Mouse (Mus musculus): Measurements from ENCODE around the gene Ece1. TPM values are rescaled to one million over a fixed set of nuclear protein-coding genes. Genes with fewer than 3 reads are reported as not detected.

Ece1 gene
- polyA plus RNA-seq, 1 experiment from 2014 or later = 118 TPM

- Histone ChIP-seq H3K9me3 (no peaks in the 10 kb centered on the region), H3K4me3 (no peak overlapping the region), H3K4me1 (peaks cover 74% of the 10 kb centered on the region), H3K36me3 (0 out of 2 replicates have a peak, but pooled peaks cover 10% of the 10 kb centered on the region), H3K27ac (peak overlapping the region; percentile 6; the same call in 1 of the 2 replicates), H3K27me3 (ENCODE audit: insufficient read depth, poor library complexity, severe bottlenecking) (no peaks in the 10 kb centered on the region)
- WGBS = 34% methylated on average over 4 of the region's 4 CpGs
- DNase-seq (ENCODE audit: low spot score) = no peak
Measured at GRCm38 (mm10) chr4:137874826-137875225, 12.8 kb downstream of the Ece1 start.

GRCm38 (mm10) chr4:137875466-137876092 lies 13.5 kb downstream of the Ece1 start:
- Histone ChIP-seq H3K4me1 (peaks cover 70% of the 10 kb centered on the region), H3K27ac (no peak overlapping the region; the same call in 1 of the 2 replicates), H3K36me3 (0 out of 2 replicates have a peak, but pooled peaks cover 10% of the 10 kb centered on the region), H3K4me3 (no peak overlapping the region), H3K27me3 (ENCODE audit: insufficient read depth, poor library complexity, severe bottlenecking) (no peaks in the 10 kb centered on the region), H3K9me3 (no peaks in the 10 kb centered on the region)
- no peak for DNase-seq (ENCODE audit: low spot score)
- WGBS = 77% methylated on average over 9 of the region's 9 CpGs

GRCm38 (mm10) chr4:137876834-137877233 lies 14.8 kb downstream of the Ece1 start:
- H3K9me3 ChIP-seq = no peaks in the 10 kb centered on the region
- peak overlapping the region; percentile 65 for H3K27ac ChIP-seq
- H3K36me3 ChIP-seq = peaks cover 14% of the 10 kb centered on the region
- H3K4me1 ChIP-seq = peaks cover 68% of the 10 kb centered on the region
- DNase-seq (ENCODE audit: low spot score) = no peak
- no peak overlapping the region for H3K4me3 ChIP-seq
- no peaks in the 10 kb centered on the region for H3K27me3 ChIP-seq (ENCODE audit: insufficient read depth, poor library complexity, severe bottlenecking)
- 45% methylated on average over 6 of the region's 6 CpGs for WGBS

GRCm38 (mm10) chr4:137877432-137877881 lies 15.4 kb downstream of the Ece1 start:
- no peaks in the 10 kb centered on the region for H3K27me3 ChIP-seq (ENCODE audit: insufficient read depth, poor library complexity, severe bottlenecking)
- peak overlapping the region; percentile 65 for H3K27ac ChIP-seq
- DNase-seq (ENCODE audit: low spot score) = no peak
- WGBS = 11% methylated on average over 4 of the region's 4 CpGs
- peaks cover 14% of the 10 kb centered on the region for H3K36me3 ChIP-seq
- no peaks in the 10 kb centered on the region for H3K9me3 ChIP-seq
- H3K4me3 ChIP-seq = no peak overlapping the region
- H3K4me1 ChIP-seq = peaks cover 68% of the 10 kb centered on the region

GRCm38 (mm10) chr4:137879383-137880156 lies 17.5 kb downstream of the Ece1 start:
- no peak for DNase-seq (ENCODE audit: low spot score)
- 74% methylated on average over 8 of the region's 8 CpGs for WGBS
- Histone ChIP-seq H3K27me3 (ENCODE audit: insufficient read depth, poor library complexity, severe bottlenecking) (no peaks in the 10 kb centered on the region), H3K36me3 (peaks cover 14% of the 10 kb centered on the region), H3K4me3 (no peak overlapping the region), H3K9me3 (no peaks in the 10 kb centered on the region), H3K27ac (no peak overlapping the region), H3K4me1 (peaks cover 80% of the 10 kb centered on the region)

GRCm38 (mm10) chr4:137881445-137881844 lies 19.4 kb downstream of the Ece1 start:
- no peak overlapping the region for H3K4me3 ChIP-seq
- no peak for DNase-seq (ENCODE audit: low spot score)
- H3K9me3 ChIP-seq = no peaks in the 10 kb centered on the region
- no peak overlapping the region; the same call in 1 of the 2 replicates for H3K27ac ChIP-seq
- no peaks in the 10 kb centered on the region for H3K27me3 ChIP-seq (ENCODE audit: insufficient read depth, poor library complexity, severe bottlenecking)
- H3K4me1 ChIP-seq = peaks cover 77% of the 10 kb centered on the region
- peaks cover 16% of the 10 kb centered on the region for H3K36me3 ChIP-seq
- WGBS = 68% methylated on average over 8 of the region's 8 CpGs

GRCm38 (mm10) chr4:137882663-137883062 lies 20.6 kb downstream of the Ece1 start:
- Histone ChIP-seq H3K27ac (peak overlapping the region; percentile 64; the same call in 1 of the 2 replicates), H3K4me3 (no peak overlapping the region), H3K4me1 (peaks cover 77% of the 10 kb centered on the region), H3K9me3 (no peaks in the 10 kb centered on the region), H3K36me3 (peaks cover 16% of the 10 kb centered on the region), H3K27me3 (ENCODE audit: insufficient read depth, poor library complexity, severe bottlenecking) (no peaks in the 10 kb centered on the region)
- whole genome bisulfite sequencing = 68% methylated on average over 9 of the region's 9 CpGs
- no peak for DNase-seq (ENCODE audit: low spot score)

- Histone ChIP-seq H3K27me3 (ENCODE audit: insufficient read depth, poor library complexity, severe bottlenecking) (no peaks in the 10 kb centered on the region), H3K27ac (peak overlapping the region; percentile 64; the same call in 1 of the 2 replicates), H3K36me3 (peaks cover 14% of the 10 kb centered on the region), H3K9me3 (no peaks in the 10 kb centered on the region), H3K4me3 (no peak overlapping the region), H3K4me1 (peaks cover 71% of the 10 kb centered on the region)
- 70% methylated on average over 8 of the region's 8 CpGs for WGBS
- DNase-seq (ENCODE audit: low spot score) = no peak
Measured at GRCm38 (mm10) chr4:137883513-137884150, 21.6 kb downstream of the Ece1 start.

GRCm38 (mm10) chr4:137887337-137887992 lies 25.4 kb downstream of the Ece1 start:
- no peaks in the 10 kb centered on the region for H3K9me3 ChIP-seq
- peaks cover 5% of the 10 kb centered on the region; the same call in 1 of the 2 replicates for H3K36me3 ChIP-seq
- H3K27me3 ChIP-seq (ENCODE audit: insufficient read depth, poor library complexity, severe bottlenecking) = no peaks in the 10 kb centered on the region
- H3K27ac ChIP-seq = no peak overlapping the region
- no peak overlapping the region for H3K4me3 ChIP-seq
- DNase-seq (ENCODE audit: low spot score) = no peak
- 63% methylated on average over 10 of the region's 10 CpGs for WGBS
- H3K4me1 ChIP-seq = peaks cover 83% of the 10 kb centered on the region

GRCm38 (mm10) chr4:137887993-137888388 lies 26.0 kb downstream of the Ece1 start:
- peaks cover 5% of the 10 kb centered on the region; the same call in 1 of the 2 replicates for H3K36me3 ChIP-seq
- H3K27ac ChIP-seq = no peak overlapping the region
- DNase-seq (ENCODE audit: low spot score) = peak; percentile 88
- WGBS = 59% methylated on average over 8 of the region's 8 CpGs
- H3K4me3 ChIP-seq = 0 out of 2 replicates have a peak overlapping the region, but pooled peaks have one; percentile 15
- peaks cover 83% of the 10 kb centered on the region for H3K4me1 ChIP-seq
- no peaks in the 10 kb centered on the region for H3K27me3 ChIP-seq (ENCODE audit: insufficient read depth, poor library complexity, severe bottlenecking)
- H3K9me3 ChIP-seq = no peaks in the 10 kb centered on the region

GRCm38 (mm10) chr4:137890596-137890995 lies 28.6 kb downstream of the Ece1 start:
- Histone ChIP-seq H3K9me3 (no peaks in the 10 kb centered on the region), H3K4me1 (peaks cover 72% of the 10 kb centered on the region), H3K36me3 (peaks cover 2% of the 10 kb centered on the region; the same call in 1 of the 2 replicates), H3K4me3 (no peak overlapping the region), H3K27ac (0 out of 2 replicates have a peak overlapping the region, but pooled peaks have one; percentile 26), H3K27me3 (ENCODE audit: insufficient read depth, poor library complexity, severe bottlenecking) (no peaks in the 10 kb centered on the region)
- no peak for DNase-seq (ENCODE audit: low spot score)
- 49% methylated on average over 4 of the region's 4 CpGs for WGBS

GRCm38 (mm10) chr4:137891553-137892145 lies 29.6 kb downstream of the Ece1 start:
- Histone ChIP-seq H3K27me3 (ENCODE audit: insufficient read depth, poor library complexity, severe bottlenecking) (no peaks in the 10 kb centered on the region), H3K36me3 (0 out of 2 replicates have a peak, but pooled peaks cover 2% of the 10 kb centered on the region), H3K4me1 (peaks cover 76% of the 10 kb centered on the region), H3K4me3 (no peak overlapping the region), H3K27ac (peak overlapping the region; percentile 26; the same call in 1 of the 2 replicates), H3K9me3 (no peaks in the 10 kb centered on the region)
- no peak for DNase-seq (ENCODE audit: low spot score)
- WGBS = 25% methylated on average over 4 of the region's 4 CpGs

All from heart, embryonic 10.5 days (tissue).